Mouse (Mus musculus) CH12.LX (cell line): ENCODE results near the gene Zdhhc12.

Source experiments
- BHLHE40 ChIP-seq: IDR thresholded peaks from 2 replicates; pipeline ENCODE4 v1.6.1; 2011; ENCODE audit warnings: mild to moderate bottlenecking, low read depth, low read length, improper control_type of control experiment
- CHD1 ChIP-seq: IDR thresholded peaks from 2 replicates; pipeline ENCODE4 v1.6.1; 2012; ENCODE audit warnings: low read depth, low read length, improper control_type of control experiment, inconsistent platforms
- CHD2 ChIP-seq: IDR thresholded peaks from 2 replicates; pipeline ENCODE4 v1.6.1; 2011; ENCODE audit warnings: low read length, improper control_type of control experiment
- CTCF ChIP-seq, 2 experiments: IDR thresholded peaks in 1 of 2; conservative IDR thresholded peaks in 1 of 2; 2 replicates each; pipeline ENCODE4 v1.5.1; 2011 to 2012; ENCODE audit warnings: low read depth in 2 of 2, low read length in 2 of 2, improper control_type of control experiment in 1 of 2, inconsistent platforms in 1 of 2, mild to moderate bottlenecking in 1 of 2, moderate library complexity in 1 of 2
- EP300 ChIP-seq: IDR thresholded peaks from 2 replicates; pipeline ENCODE4 v1.6.1; 2011; ENCODE audit warnings: low read length, improper control_type of control experiment
- ETS1 ChIP-seq: conservative IDR thresholded peaks from 2 replicates; pipeline ENCODE4 v1.6.1; 2012; ENCODE audit warnings: low read depth, mild to moderate bottlenecking, inconsistent platforms, low read length, improper control_type of control experiment, moderate library complexity
- MAFK ChIP-seq: IDR thresholded peaks from 2 replicates; pipeline ENCODE4 v1.6.1; 2011; ENCODE audit warnings: low read length, improper control_type of control experiment; ENCODE audit not compliant: insufficient replicate concordance
- MEF2A ChIP-seq: IDR thresholded peaks from 2 replicates; pipeline ENCODE4 v1.6.1; 2014; ENCODE audit warnings: low read depth, mild to moderate bottlenecking, inconsistent platforms, low read length, improper control_type of control experiment, borderline replicate concordance
- NELFE ChIP-seq: IDR thresholded peaks from 2 replicates; pipeline ENCODE4 v1.6.1; 2011; ENCODE audit warnings: low read depth, low read length, improper control_type of control experiment
- POLR2A ChIP-seq: IDR thresholded peaks from 2 replicates; pipeline ENCODE4 v1.6.1; 2011; ENCODE audit warnings: low read depth, mild to moderate bottlenecking, improper control_type of control experiment, low read length
- POLR2AphosphoS2 ChIP-seq: IDR thresholded peaks from 2 replicates; pipeline ENCODE4 v1.6.1; 2011; ENCODE audit warnings: low read depth, low read length, improper control_type of control experiment
- ZMIZ1 ChIP-seq: IDR thresholded peaks from 2 replicates; pipeline ENCODE4 v1.6.1; 2012; ENCODE audit warnings: low read depth, mild to moderate bottlenecking, inconsistent platforms, low read length, improper control_type of control experiment

DNA sequence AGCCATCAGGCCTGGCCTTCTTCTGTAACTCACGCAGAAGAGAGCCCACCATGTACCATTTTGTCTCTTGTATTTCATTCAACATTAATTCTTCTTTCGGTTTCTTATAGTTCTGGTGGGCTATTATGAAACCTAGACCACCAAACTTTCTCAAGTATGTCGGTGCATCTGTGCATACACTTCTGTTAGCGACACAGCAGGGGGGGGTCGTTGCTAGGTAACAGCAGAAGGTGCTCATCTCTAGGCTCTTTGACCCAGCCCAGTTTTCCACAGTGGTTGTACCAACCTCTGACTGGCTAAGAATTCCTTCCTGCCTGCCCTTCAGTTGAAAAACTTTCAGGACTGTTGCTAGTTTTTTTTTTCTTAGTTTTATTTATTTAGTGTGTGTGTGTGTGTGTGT is 35.0 kb downstream of the Zdhhc12 start:
- TF ChIP-seq EP300 = no peak
- TF ChIP-seq ZMIZ1 = no peak
- TF ChIP-seq CTCF (conservative IDR thresholded peaks at IDR 0.05 in 1 of 2, IDR thresholded peaks at IDR 0.05 in 1 of 2; ENCODE audit: low read depth in 2 of 2, low read length in 2 of 2) = no peak
- no peak for TF ChIP-seq CHD2
- TF ChIP-seq CHD1 = no peak
- no peak for TF ChIP-seq POLR2A
- no peak for TF ChIP-seq MAFK
- TF ChIP-seq NELFE = no peak
- no peak for TF ChIP-seq ETS1
- TF ChIP-seq BHLHE40 = no peak
- TF ChIP-seq MEF2A = no peak
- TF ChIP-seq POLR2AphosphoS2 = no peak
